Mouse (Mus musculus) kidney, embryonic 14.5 days (tissue): ENCODE data around the gene Gm3676. TPM values are rescaled to one million over a fixed set of nuclear protein-coding genes. Genes with fewer than 3 reads are reported as not detected.
"Not testable (repeated sequence)": the region's sequence is repeated elsewhere in the genome, so short reads cannot be mapped to it uniquely, and the experiment has no call there.

Experiments used
- ATAC-seq: fragments of 200-750 bp; cut with Nextera tagmentation; 2 replicates; pipeline ENCODE4 v1.8.0; 2017; ENCODE audit warnings: moderate number of reproducible peaks, mild to moderate bottlenecking, moderate TSS enrichment, moderate library complexity; ENCODE audit not compliant: low FRiP score, low TSS enrichment
- H3K27ac ChIP-seq: fragments of 300-500 bp; sonication (generic); 2 replicates; pipeline ENCODE4 v1.5.1; 2014; ENCODE audit warnings: low read depth, mild to moderate bottlenecking, low read length, moderate library complexity, mixed read lengths
- H3K27me3 ChIP-seq: fragments of 300-500 bp; sonication (generic); 2 replicates; pipeline ENCODE4 v1.6.1; 2014; ENCODE audit warnings: mild to moderate bottlenecking, low read length; ENCODE audit not compliant: control insufficient read depth, insufficient read depth
- H3K36me3 ChIP-seq: fragments of 300-500 bp; sonication (generic); 2 replicates; pipeline ENCODE4 v1.6.1; 2014; ENCODE audit warnings: low read length, mixed read lengths; ENCODE audit not compliant: control insufficient read depth, insufficient read depth
- H3K4me1 ChIP-seq: fragments of 300-500 bp; sonication (generic); 2 replicates; pipeline ENCODE4 v1.6.1; 2014; ENCODE audit warnings: low read length, mixed read lengths; ENCODE audit not compliant: control insufficient read depth, insufficient read depth
- H3K4me2 ChIP-seq: fragments of 300-500 bp; sonication (generic); replicated peaks from 2 replicates; pipeline ENCODE4 v1.6.1; 2014; ENCODE audit warnings: low read depth, mild to moderate bottlenecking, low read length
- H3K4me3 ChIP-seq: fragments of 300-500 bp; sonication (generic); 2 replicates; pipeline ENCODE4 v1.5.1; 2014; ENCODE audit warnings: mild to moderate bottlenecking, low read length
- H3K9ac ChIP-seq: fragments of 300-500 bp; sonication (generic); 2 replicates; pipeline ENCODE4 v1.6.1; 2014; ENCODE audit warnings: low read depth, mild to moderate bottlenecking, low read length, moderate library complexity
- H3K9me3 ChIP-seq: fragments of 300-500 bp; sonication (generic); 2 replicates; pipeline ENCODE4 v1.6.1; 2016; ENCODE audit warnings: low read length; ENCODE audit not compliant: control insufficient read depth
- WGBS: fragments of 180-500 bp; shearing (Covaris S2); extraction: QIAGEN DNeasy Blood & Tissue Kit; methylation state at CpG from one replicate; pipeline ENCODE4 v1.1.7; 2014; 5-methylcytosine and 5-hydroxymethylcytosine counted together
- polyA plus RNA-seq: library from polyadenylated mRNA; unstranded; fragments of >200 nt; fragmentation: Nextera tagmentation; extraction: Ambion mirVana; gene quantifications from 2 replicates; pipeline ENCODE4 v1.2.1, GENCODE M21; 2014

The Gm3676 gene
- not detected in 2 replicates for polyA plus RNA-seq

DNA sequence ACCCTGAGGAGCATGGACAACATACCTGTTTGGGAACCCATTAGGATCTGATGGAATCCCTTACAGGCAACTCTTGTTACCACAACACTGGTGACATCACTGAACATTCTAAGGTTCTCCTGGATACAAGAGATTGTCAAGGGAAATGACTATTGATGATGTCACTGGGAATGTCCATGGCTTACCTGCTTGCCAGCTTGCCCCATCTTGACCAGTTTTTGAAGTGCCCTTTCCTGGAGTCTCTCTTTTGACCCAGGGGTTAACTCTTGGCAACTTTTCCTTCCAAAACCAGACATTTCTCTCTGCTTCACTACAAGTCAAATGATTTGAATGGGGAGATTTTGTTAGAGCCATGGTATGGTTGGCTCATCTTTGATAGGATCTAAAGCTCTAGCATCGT, at the start of gene Gm3676:
Gm3676 (minus strand) TSS at position 101 of the 400 bp plus-strand sequence.
- not testable (repeated sequence) for H3K4me2 ChIP-seq, H3K36me3 ChIP-seq, H3K27me3 ChIP-seq, ATAC-seq, H3K27ac ChIP-seq, H3K9me3 ChIP-seq, H3K4me1 ChIP-seq, H3K4me3 ChIP-seq, H3K9ac ChIP-seq
- no CpG with 5 or more reads among the region's 1 CpGs for WGBS

DNA sequence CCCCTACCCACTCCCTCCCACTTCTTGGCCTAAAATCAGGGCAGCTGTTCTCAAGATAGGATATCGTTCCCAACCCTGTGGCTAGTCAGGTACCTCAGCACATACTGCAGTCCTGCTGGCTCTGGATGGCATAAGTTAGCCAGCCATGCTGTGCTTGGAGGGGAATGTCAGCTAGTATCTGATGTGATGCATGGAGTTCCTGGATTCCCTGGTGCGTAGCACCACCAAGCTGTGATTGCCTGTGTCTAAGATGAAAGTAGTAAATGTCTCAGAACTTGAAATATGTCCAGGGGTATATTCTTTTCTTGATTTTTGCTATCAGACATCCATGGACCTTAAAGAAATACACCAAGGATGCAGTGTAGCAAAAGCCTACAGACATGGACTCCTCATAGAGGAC, 1.9 kb upstream of the Gm3676 start:
- not testable (repeated sequence) for ATAC-seq, H3K27me3 ChIP-seq, H3K4me1 ChIP-seq, H3K9ac ChIP-seq, H3K4me3 ChIP-seq, H3K27ac ChIP-seq, H3K9me3 ChIP-seq, H3K36me3 ChIP-seq, H3K4me2 ChIP-seq
- 94% methylated on average over 2 of the region's 2 CpGs for WGBS

DNA sequence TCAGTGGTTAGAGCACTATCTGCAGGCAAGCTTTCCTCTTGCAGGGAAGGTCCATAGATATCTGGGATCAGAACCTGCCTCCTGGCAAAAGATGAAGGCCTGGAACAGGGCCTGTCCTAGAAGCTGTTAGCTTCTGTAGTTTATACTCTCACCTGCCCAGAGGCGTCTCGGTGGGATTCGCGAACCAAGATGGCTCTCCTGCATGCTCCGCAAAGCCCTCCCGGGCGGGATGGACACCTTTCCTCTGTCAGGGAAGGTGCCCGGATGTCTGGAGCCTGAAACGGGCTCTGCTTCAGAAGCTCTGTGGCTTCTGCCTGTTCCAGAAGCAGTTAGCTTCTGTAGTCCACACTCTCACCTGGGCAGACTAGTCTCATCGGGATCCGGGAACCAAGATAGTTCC, 16.1 kb downstream of the Gm3676 start:
- not testable (repeated sequence) for H3K9ac ChIP-seq, H3K4me1 ChIP-seq, H3K4me3 ChIP-seq, H3K36me3 ChIP-seq, H3K27ac ChIP-seq, ATAC-seq, H3K4me2 ChIP-seq, H3K27me3 ChIP-seq, H3K9me3 ChIP-seq
- WGBS: 97% methylated on average over 9 of the region's 11 CpGs

DNA sequence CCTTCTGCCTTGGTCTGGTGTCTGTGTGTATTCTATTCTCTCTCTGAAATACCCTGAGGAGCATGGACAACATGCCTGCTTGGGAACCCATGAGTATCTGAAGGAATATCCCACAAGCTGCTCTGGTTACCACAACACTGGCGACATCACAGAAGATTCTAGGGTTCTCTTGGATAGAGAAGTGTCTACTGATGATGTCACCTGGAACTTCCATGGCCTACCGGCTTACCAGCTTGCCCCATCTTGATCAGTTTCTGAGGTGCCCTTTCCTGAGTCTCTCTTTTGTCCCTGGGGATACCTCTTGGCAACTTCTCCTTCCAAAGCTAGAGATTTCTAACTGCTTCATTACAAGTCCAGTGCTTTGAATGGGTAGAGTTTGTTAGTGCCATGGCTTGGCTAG, 21.8 kb downstream of the Gm3676 start, which contains the start of gene Gm3072:
Gm3072 (minus strand) TSS at position 101 of the 400 bp plus-strand sequence.
- H3K27me3 ChIP-seq, H3K36me3 ChIP-seq, H3K9me3 ChIP-seq, H3K4me3 ChIP-seq, H3K27ac ChIP-seq, H3K4me2 ChIP-seq, H3K4me1 ChIP-seq, H3K9ac ChIP-seq, ATAC-seq: not testable (repeated sequence)
- WGBS: 86% methylated on average over 1 of the region's 2 CpGs

DNA sequence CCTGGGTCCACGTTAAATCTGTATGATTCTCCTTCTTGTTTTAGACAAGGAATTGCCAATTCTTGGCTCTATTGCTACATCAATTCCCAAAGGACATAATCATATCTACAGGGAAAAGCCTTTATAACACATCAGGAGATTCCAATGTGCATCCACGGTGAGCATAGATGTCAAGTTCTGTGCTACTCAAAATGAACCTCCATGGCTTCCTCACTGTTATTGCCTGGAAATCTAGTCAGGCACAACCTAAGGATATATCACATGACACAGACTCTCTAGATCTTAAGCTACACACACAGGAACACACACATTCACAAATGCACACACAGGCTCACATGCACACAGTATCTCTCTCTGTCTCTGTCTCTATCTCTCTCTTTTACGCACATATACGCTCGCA, 23.8 kb downstream of the Gm3676 start:
- 91% methylated on average over 4 of the region's 5 CpGs for WGBS
- not testable (repeated sequence) for H3K27ac ChIP-seq, H3K9me3 ChIP-seq, H3K4me3 ChIP-seq, H3K36me3 ChIP-seq, H3K4me1 ChIP-seq, H3K9ac ChIP-seq, H3K27me3 ChIP-seq, ATAC-seq, H3K4me2 ChIP-seq

DNA sequence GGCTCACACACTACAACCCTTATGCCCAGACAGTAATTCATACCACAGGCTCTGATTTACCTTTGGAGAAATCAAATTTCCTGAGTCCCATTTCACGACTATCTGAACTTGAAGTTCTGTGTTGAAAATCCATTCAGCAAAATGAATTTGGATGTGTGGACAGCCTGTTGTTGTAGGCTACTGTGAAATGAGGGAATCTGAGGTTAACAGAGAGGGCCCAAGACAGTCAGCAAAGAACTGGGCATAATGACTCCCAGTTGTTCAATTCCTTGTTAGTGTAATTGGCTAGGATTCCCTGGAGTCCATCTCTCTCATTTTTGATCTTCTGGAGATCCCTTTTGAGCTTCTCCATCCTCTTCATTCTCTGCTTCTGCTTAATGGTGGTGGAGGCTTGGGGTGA, 35.6 kb downstream of the Gm3676 start:
- 71% methylated on average over 1 of the region's 1 CpGs for WGBS
- not testable (repeated sequence) for H3K9me3 ChIP-seq, H3K4me3 ChIP-seq

DNA sequence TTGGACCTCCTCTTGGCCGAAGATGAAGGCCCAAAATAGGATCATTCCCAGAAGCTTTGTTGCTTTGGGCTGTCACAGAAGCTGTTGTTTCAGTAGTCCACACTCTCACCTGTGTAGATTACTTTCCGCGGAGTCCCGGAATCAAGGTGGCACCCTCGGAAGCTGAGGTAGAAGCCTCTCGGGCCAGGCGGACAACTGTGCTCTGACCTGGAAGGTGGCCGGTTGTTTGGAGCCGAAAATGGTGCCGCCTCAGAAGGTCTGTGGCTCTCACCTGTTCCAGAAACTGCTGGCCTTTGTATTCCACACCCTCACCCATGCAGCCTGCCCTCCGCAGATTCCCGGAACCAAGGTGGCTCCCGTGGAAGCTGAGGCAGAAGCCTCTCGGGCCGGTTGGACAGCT, 45.4 kb downstream of the Gm3676 start:
- 96% methylated on average over 15 of the region's 15 CpGs for WGBS
- not testable (repeated sequence) for H3K9me3 ChIP-seq, H3K9ac ChIP-seq, H3K27ac ChIP-seq, ATAC-seq, H3K36me3 ChIP-seq, H3K27me3 ChIP-seq, H3K4me3 ChIP-seq, H3K4me2 ChIP-seq, H3K4me1 ChIP-seq

More for the DNA sequence above, 35.6 kb downstream of the Gm3676 start:
- not testable (repeated sequence) for H3K4me1 ChIP-seq, ATAC-seq, H3K27me3 ChIP-seq, H3K36me3 ChIP-seq, H3K9ac ChIP-seq, H3K4me2 ChIP-seq, H3K27ac ChIP-seq

Other genes starting within 250 kb of the Gm3676 start
- gene Gm6482, start 238.2 kb downstream of the Gm3676 start, polyA plus RNA-seq: not detected in 2 replicates
- gene Gm7954, start 193.0 kb downstream of the Gm3676 start, polyA plus RNA-seq: not detected in 2 replicates
- gene Gm3486, start 157.0 kb downstream of the Gm3676 start, polyA plus RNA-seq: not detected in 2 replicates
- gene Gm7970, start 90.9 kb downstream of the Gm3676 start, polyA plus RNA-seq: not detected in 2 replicates
- not detected in 2 replicates for gene 1700049E17Rik2, start 73.3 kb downstream of the Gm3676 start, polyA plus RNA-seq
- not detected in 2 replicates for gene Gm3072, start 21.9 kb downstream of the Gm3676 start, polyA plus RNA-seq
- gene Gm8068, start 55.4 kb upstream of the Gm3676 start, polyA plus RNA-seq: not detected in 2 replicates
- not detected in 2 replicates for gene Gm7929, start 104.1 kb upstream of the Gm3676 start, polyA plus RNA-seq
- gene Gm47189, start 126.0 kb upstream of the Gm3676 start, polyA plus RNA-seq: not detected in 2 replicates